Mouse (Mus musculus): Measurements from ENCODE around the gene Rdh9.
A peak's percentile ranks its signal among the peaks of the same experiment; 100 is the strongest.

Gene Rdh9

DNA sequence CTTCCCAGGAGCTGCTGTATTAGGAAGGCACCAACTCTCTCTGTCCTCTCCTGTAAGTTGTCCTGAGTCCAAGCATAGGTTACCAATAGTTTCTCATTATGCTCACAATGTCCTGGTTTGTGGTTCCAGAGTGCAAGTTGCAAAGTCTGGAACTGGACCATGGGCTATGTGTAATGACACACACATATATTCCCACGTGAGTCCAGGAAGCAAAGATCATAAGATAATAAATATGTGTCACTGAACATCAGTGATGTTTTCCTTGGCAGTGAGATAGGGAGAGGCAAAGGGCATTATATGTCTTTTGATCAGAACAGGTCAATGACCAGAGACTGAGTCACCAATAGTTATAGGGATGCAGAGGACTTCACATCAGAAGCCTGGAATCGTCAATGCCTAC, at the start of gene Rdh9:
TSS of gene Rdh9 (plus strand) at position 376 of the 400 bp plus-strand sequence.
- no peak for DNase-seq (ENCODE audit: low spot score)

- no peak for DNase-seq (ENCODE audit: low spot score)
These were observed 47.7 kb upstream of the Rdh9 start for GRCm38 (mm10) chr10:127728437-127728836.

- DNase-seq (ENCODE audit: low spot score), result no peak
These were observed 45.8 kb upstream of the Rdh9 start for GRCm38 (mm10) chr10:127730285-127730932.

DNA sequence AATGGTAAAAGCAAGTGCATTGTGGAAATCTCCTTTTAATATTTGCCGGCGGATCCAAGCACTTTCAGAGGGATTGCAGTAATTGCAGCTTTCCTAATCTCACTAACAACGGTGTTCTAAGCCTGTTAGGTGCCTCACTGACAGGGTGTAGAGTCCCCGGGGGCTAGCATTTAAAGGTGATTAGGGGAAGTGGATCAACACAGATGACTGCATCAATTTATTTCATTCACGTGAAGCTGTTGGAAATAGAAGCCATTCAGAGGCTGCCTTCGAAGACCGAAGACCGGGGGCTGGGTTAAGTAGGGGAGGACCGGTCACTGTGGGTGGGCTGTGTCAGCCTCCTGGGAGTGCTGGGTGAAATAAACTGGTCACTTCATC, 45.3 kb upstream of the Rdh9 start:
- no peak for DNase-seq (ENCODE audit: low spot score)

- no peak for DNase-seq (ENCODE audit: low spot score)
These were observed 44.8 kb upstream of the Rdh9 start for GRCm38 (mm10) chr10:127731397-127731796.

DNA sequence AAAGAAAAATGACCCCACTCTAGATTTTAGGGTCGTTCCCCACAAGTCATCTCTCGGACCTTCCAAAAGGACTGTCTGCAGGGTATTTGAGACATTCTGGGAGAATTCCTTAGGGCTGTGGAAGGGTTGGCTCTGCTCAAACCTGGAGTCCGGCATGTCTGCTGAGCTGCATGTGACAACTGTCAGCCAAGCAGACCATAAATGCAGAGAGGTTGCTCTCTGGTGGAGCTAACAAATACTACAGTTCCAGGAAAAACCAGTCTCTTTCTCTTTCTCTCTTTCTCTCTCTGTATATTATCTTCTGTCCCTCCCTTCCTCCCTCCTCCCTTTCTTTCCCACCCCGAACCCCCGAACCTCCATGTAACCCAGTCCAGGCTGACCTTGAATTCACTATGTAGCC, 41.8 kb upstream of the Rdh9 start:
- DNase-seq (ENCODE audit: low spot score), result no peak

GRCm38 (mm10) chr10:127736266-127736665, 39.9 kb upstream of the Rdh9 start:
- no peak for DNase-seq (ENCODE audit: low spot score)

DNA sequence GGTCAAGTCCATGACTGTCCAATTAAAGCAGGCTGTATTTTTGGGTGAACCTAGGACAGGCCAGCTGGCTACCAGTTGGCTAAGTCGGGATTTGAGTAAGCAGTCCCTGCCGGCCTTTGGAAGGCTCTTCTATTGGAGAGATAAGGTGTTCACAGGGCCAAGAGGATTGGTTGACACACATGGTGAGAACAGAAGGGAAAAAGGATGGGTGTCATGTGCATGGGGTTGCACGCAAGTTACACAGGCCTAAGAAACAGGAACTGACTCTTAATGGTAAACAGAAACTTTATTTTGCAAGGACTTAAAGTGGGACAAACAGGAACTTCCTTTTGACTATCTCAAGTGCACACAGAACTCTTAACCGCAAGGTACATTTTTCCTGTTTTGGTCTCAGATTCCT, 39.3 kb upstream of the Rdh9 start:
- peak; percentile 58 for DNase-seq (ENCODE audit: low spot score)

DNA sequence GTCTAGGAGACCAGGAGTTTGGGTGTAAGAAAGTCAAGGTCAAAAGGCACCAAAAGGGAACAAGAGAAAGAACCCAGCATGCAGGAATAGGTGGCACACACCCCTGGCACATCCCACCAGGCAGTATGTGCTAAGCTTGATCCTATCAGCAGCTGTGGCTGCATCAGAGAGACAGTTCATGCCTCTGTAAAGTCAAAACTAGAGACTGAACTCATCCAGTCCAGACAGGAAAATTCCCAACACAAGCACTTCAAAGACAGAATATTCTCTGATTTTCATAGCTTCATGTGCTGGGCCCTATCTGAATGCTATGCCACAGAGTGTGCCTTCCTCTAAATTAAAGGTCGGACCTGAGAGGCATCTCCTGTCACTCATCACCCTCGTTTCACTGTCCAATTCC, 38.6 kb upstream of the Rdh9 start:
- no peak for DNase-seq (ENCODE audit: low spot score)

GRCm38 (mm10) chr10:127738151-127738882, 37.9 kb upstream of the Rdh9 start:
- DNase-seq (ENCODE audit: low spot score), result no peak

GRCm38 (mm10) chr10:127739083-127739660, 37.0 kb upstream of the Rdh9 start, which contains the start of gene Zbtb39:
Gene Zbtb39 (plus strand): TSS chr10:127739538.
- peak; percentile 74 for DNase-seq (ENCODE audit: low spot score)

DNA sequence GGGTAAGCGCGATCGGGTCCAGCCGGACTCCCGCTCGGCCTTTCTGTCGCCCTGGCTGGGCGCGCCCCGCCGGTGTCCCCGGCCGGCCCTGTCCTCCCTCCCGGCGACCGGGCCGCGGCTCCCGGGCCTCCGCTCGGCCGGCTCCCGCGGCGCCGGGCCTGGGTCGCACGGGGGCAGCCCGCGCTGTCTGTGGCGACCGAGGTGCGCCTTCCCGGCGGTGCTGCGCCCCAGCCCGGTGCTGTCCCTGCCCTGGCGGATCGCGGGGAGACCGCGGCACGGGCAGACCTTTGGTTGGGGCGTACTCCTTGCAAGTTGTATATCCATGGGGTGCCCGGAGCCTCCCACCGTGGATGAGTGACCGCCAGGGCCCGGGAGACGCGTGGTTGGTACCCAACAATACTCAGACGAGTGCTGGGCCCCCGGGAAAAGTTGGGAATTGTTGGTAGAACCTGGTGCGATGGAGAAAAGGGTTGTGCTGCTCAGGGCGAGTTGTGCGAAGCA, 36.5 kb upstream of the Rdh9 start:
- DNase-seq (ENCODE audit: low spot score), result no peak

GRCm38 (mm10) chr10:127744661-127745060, 31.5 kb upstream of the Rdh9 start:
- peak; percentile 57 for DNase-seq (ENCODE audit: low spot score)

DNA sequence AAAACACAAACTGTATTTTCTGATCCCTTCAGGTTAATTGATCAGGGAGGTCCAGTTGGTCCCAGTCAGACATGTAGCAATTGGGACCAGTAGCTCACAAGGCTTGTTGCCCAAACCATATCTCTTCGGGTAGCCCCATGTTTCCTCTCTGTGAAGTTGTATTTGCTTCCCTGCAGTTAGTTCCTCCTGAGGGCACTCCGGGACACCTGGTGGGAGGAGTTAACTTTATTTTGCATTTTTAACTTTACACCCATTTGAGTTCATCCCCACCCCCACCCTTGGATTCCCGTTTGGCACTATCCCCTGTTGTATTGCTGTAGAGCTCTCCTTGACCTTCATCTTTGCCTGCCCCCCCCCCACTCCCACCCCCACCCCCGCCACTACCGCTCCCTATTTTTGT, 30.3 kb upstream of the Rdh9 start:
- no peak for DNase-seq (ENCODE audit: low spot score)

GRCm38 (mm10) chr10:127747254-127747653, 28.9 kb upstream of the Rdh9 start:
- no peak for DNase-seq (ENCODE audit: low spot score)

- DNase-seq (ENCODE audit: low spot score), result peak; percentile 57
These were observed 27.2 kb upstream of the Rdh9 start for GRCm38 (mm10) chr10:127748847-127749612.

DNA sequence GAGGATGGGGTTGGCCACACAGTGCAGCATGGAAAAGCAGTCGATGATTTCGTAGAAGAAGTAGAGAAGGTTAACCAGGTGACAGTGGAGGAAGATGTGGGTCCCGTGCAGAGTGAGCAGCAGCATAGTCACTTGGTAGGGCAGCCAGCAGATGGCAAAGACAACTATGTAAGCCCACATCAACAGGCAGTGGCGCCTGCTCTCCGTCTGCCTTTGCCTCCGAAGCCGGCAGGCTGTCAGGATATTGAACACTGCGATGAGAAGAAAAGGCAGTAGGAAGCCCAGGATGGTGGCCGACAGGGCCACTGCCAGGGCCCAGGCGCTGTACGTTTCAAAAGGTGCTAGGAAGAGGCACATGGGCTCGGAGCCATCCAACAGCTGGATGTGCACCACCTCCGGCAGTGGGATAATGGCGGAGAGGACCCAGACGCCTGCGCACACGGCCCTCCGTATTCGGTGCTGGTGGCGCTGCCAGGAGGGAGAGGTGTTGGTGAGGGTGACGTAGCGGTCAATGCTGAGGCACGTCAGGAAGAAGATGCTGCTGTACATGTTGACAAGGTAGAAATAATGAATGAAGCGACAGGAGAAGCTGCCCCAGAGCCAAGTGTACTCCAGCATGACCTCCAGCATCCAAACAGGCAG, 25.9 kb upstream of the Rdh9 start:
- no peak for DNase-seq (ENCODE audit: low spot score)

DNA sequence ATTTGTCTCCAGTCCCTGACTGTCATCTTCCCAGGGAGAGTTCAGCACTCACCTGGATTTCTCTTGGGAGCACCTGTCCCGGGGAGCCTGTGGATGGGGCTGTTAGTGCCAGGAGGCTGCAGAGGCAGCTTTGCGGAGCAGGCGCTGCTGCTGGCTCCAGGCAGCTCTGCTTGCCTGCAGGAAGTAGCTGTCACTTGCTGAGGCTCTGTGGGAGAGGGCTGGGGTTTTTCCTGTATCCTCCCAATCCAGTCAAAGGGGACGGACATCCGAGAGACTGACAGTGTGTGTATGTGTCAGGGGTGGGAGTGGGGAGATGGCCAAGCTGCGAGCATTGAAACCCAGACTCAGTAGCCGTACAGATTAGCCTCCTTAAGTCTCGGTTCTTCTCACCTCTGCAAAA, 24.6 kb upstream of the Rdh9 start, which contains the start of gene Gpr182:
TSS of gene Gpr182 (minus strand) at position 185 of the 400 bp plus-strand sequence.
- DNase-seq (ENCODE audit: low spot score), result peak; percentile 61

GRCm38 (mm10) chr10:127754566-127755166, 21.5 kb upstream of the Rdh9 start:
- no peak for DNase-seq (ENCODE audit: low spot score)

- DNase-seq (ENCODE audit: low spot score), result no peak
These were observed 20.9 kb upstream of the Rdh9 start for GRCm38 (mm10) chr10:127755246-127755645.

- peak; percentile 57 for DNase-seq (ENCODE audit: low spot score)
These were observed 20.3 kb upstream of the Rdh9 start for GRCm38 (mm10) chr10:127755770-127756468.

All from lung, postnatal 25 days (tissue).